Mouse (Mus musculus) right cerebral cortex, postnatal 10 days (tissue): ENCODE results near the gene Slc45a1.
"Not testable (repeated sequence)": the region's sequence is repeated elsewhere in the genome, so short reads cannot be mapped to it uniquely, and the experiment has no call there.

Experiments
- DNase-seq, 2 experiments: peaks; one replicate each; pipeline ENCODE4 v3.0.0; 2021; ENCODE audit warnings: low spot score in 2 of 2

Slc45a1 gene

GRCm38 (mm10) chr4:150603366-150604061 is 48.5 kb downstream of the Slc45a1 start:
- no peak for DNase-seq

GRCm38 (mm10) chr4:150601489-150601888 is 50.5 kb downstream of the Slc45a1 start:
- DNase-seq, result no peak

GRCm38 (mm10) chr4:150600503-150600902 is 51.5 kb downstream of the Slc45a1 start:
- DNase-seq, result not testable (repeated sequence)

GRCm38 (mm10) chr4:150599119-150599992 is 52.6 kb downstream of the Slc45a1 start:
- DNase-seq, result no peak

GRCm38 (mm10) chr4:150598686-150599085 is 53.3 kb downstream of the Slc45a1 start:
- DNase-seq, result peak; percentile 63 to 73

GRCm38 (mm10) chr4:150595991-150596390 is 56.0 kb downstream of the Slc45a1 start:
- no peak for DNase-seq

GRCm38 (mm10) chr4:150595071-150595470 is 56.9 kb downstream of the Slc45a1 start:
- no peak for DNase-seq

GRCm38 (mm10) chr4:150594298-150594829 is 57.6 kb downstream of the Slc45a1 start:
- DNase-seq, result no peak

GRCm38 (mm10) chr4:150593473-150594217 is 58.3 kb downstream of the Slc45a1 start:
- no peak for DNase-seq

GRCm38 (mm10) chr4:150592087-150592486 is 59.9 kb downstream of the Slc45a1 start:
- DNase-seq, result no peak

GRCm38 (mm10) chr4:150591602-150592001 is 60.4 kb downstream of the Slc45a1 start:
- DNase-seq, result no peak

GRCm38 (mm10) chr4:150590621-150591282 is 61.2 kb downstream of the Slc45a1 start:
- DNase-seq, result no peak

- no peak for DNase-seq
These were observed 63.7 kb downstream of the Slc45a1 start for GRCm38 (mm10) chr4:150588300-150588621.

- no peak for DNase-seq
These were observed 64.2 kb downstream of the Slc45a1 start for GRCm38 (mm10) chr4:150587597-150588299.

GRCm38 (mm10) chr4:150586275-150586674 is 65.7 kb downstream of the Slc45a1 start:
- DNase-seq, result no peak

GRCm38 (mm10) chr4:150585800-150586199 is 66.2 kb downstream of the Slc45a1 start:
- no peak for DNase-seq

- no peak for DNase-seq
These were observed 68.2 kb downstream of the Slc45a1 start for GRCm38 (mm10) chr4:150583777-150584135.

- peak; percentile 71 to 81 for DNase-seq
These were observed 68.8 kb downstream of the Slc45a1 start for GRCm38 (mm10) chr4:150582966-150583776.

- no peak for DNase-seq
These were observed 69.8 kb downstream of the Slc45a1 start for GRCm38 (mm10) chr4:150581931-150582723.
